Mouse (Mus musculus) layer of hippocampus, adult 9-11 months (tissue): ENCODE results near the gene Sec31b.

ENCODE experiments used
- DNase-seq: peaks from one replicate; pipeline ENCODE4 v3.0.0; 2022

Gene Sec31b

GRCm38 (mm10) chr19:44530018-44530417, 15.6 kb downstream of the Sec31b start:
- DNase-seq = no peak

GRCm38 (mm10) chr19:44525551-44526205, 20.0 kb downstream of the Sec31b start:
- DNase-seq = no peak

GRCm38 (mm10) chr19:44519152-44519551, 26.5 kb downstream of the Sec31b start:
- DNase-seq = no peak

- no peak for DNase-seq
Measured at GRCm38 (mm10) chr19:44517996-44518768, 27.5 kb downstream of the Sec31b start.

GRCm38 (mm10) chr19:44515769-44516168, 29.9 kb downstream of the Sec31b start:
- no peak for DNase-seq

- DNase-seq = no peak
Measured at GRCm38 (mm10) chr19:44514521-44515451, 30.9 kb downstream of the Sec31b start.

GRCm38 (mm10) chr19:44513921-44514482, 31.7 kb downstream of the Sec31b start:
- no peak for DNase-seq

- DNase-seq = no peak
Measured at GRCm38 (mm10) chr19:44513054-44513833, 32.4 kb downstream of the Sec31b start.

- DNase-seq = no peak
Measured at GRCm38 (mm10) chr19:44512601-44513000, 33.1 kb downstream of the Sec31b start.

GRCm38 (mm10) chr19:44511451-44512231, 34.0 kb downstream of the Sec31b start:
- DNase-seq = no peak

GRCm38 (mm10) chr19:44510534-44511175, 35.0 kb downstream of the Sec31b start:
- no peak for DNase-seq

GRCm38 (mm10) chr19:44502741-44503140, 42.9 kb downstream of the Sec31b start:
- no peak for DNase-seq

- no peak for DNase-seq
Measured at GRCm38 (mm10) chr19:44501925-44502324, 43.7 kb downstream of the Sec31b start.

GRCm38 (mm10) chr19:44500240-44500639, 45.4 kb downstream of the Sec31b start:
- no peak for DNase-seq

- DNase-seq = no peak
Measured at GRCm38 (mm10) chr19:44498936-44499335, 46.7 kb downstream of the Sec31b start.

- DNase-seq = no peak
Measured at GRCm38 (mm10) chr19:44496941-44497340, 48.7 kb downstream of the Sec31b start.

- no peak for DNase-seq
Measured at GRCm38 (mm10) chr19:44496511-44496910, 49.2 kb downstream of the Sec31b start.

- DNase-seq = no peak
Measured at GRCm38 (mm10) chr19:44493128-44493527, 52.5 kb downstream of the Sec31b start, which contains the start of gene Wnt8b. Gene Wnt8b (plus strand): TSS chr19:44493472.

- no peak for DNase-seq
Measured at GRCm38 (mm10) chr19:44487266-44487665, 58.4 kb downstream of the Sec31b start.

GRCm38 (mm10) chr19:44476541-44476940, 69.1 kb downstream of the Sec31b start:
- DNase-seq = no peak

GRCm38 (mm10) chr19:44475268-44475667, 70.4 kb downstream of the Sec31b start:
- DNase-seq = no peak
